Comparison of ENCODE assay signal across 9 mouse cellular contexts in genomic region chr9:115547625-115548325, GRCm38 (mm10).
A peak's percentile ranks its signal among the peaks of the same experiment; 100 is the strongest.
DNase-seq lines count a peak whose midpoint lies in the region; ATAC-seq lines count a peak whose summit lies in the region.
"Had no signal": no experiment of that assay in that cellular context is flagged by ENCODE, and none has a peak within 500 bp of the region (broad histone marks: within the 10 kb centered on the region; RNA-seq: fewer than 3 reads in every experiment).

No protein-coding gene starts in this region.

- H3K27me3 ChIP-seq in liver, embryonic 16.5 days (ENCODE audit: control insufficient read depth, insufficient read depth, low read depth, low read length), result no peaks in the 10 kb centered on the region
- H3K27me3 ChIP-seq in liver, embryonic 11.5 days (replicated peaks; ENCODE audit: control insufficient read depth, insufficient read depth, low read length), result no peaks in the 10 kb centered on the region
- H3K27me3 ChIP-seq in limb, embryonic 10.5 days (ENCODE audit: low read depth, poor library complexity, severe bottlenecking), result no peaks in the 10 kb centered on the region
- H3K27me3 ChIP-seq: heart, embryonic 15.5 days; liver, embryonic 13.5 days had no signal

- no peak overlapping the region for H3K4me3 ChIP-seq in liver, embryonic 16.5 days (ENCODE audit: low read depth, low read length)
- H3K4me3 ChIP-seq in liver, embryonic 11.5 days (ENCODE audit: low read depth, low read length), result no peak overlapping the region
- no peak overlapping the region for H3K4me3 ChIP-seq in limb, embryonic 10.5 days
- H3K4me3 ChIP-seq: heart, embryonic 15.5 days; liver, embryonic 13.5 days had no signal

- H3K9me3 ChIP-seq in liver, embryonic 16.5 days (replicated peaks; ENCODE audit: control insufficient read depth, low read length), result no peaks in the 10 kb centered on the region
- no peaks in the 10 kb centered on the region for H3K9me3 ChIP-seq in liver, embryonic 11.5 days (ENCODE audit: control insufficient read depth, low read length)
- H3K9me3 ChIP-seq in limb, embryonic 10.5 days (replicated peaks), result no peaks in the 10 kb centered on the region
- H3K9me3 ChIP-seq: heart, embryonic 15.5 days; liver, embryonic 13.5 days had no signal

- no peak for DNase-seq in liver, embryonic 11.5 days (ENCODE audit: low spot score)
- peak; percentile 77 for DNase-seq in adrenal gland, adult 2 months
- peak; percentile 19 for DNase-seq in kidney, postnatal 14 days
- no peak for DNase-seq in limb, embryonic 10.5 days (ENCODE audit: low spot score)
- DNase-seq in thymus, adult 18-20 months, result no peak
- DNase-seq: liver, embryonic 13.5 days had no signal

- peak; percentile 67 for ATAC-seq in liver, embryonic 16.5 days (ENCODE audit: low read depth)
- no peak for ATAC-seq in liver, embryonic 11.5 days (replicated peaks; ENCODE audit: low FRiP score)
- peak; percentile 56 to 75 for ATAC-seq in hematopoietic stem cell, adult 5-6 weeks (replicated peaks in 1 of 2; ENCODE audit: insufficient read depth in 1 of 2, low FRiP score in 2 of 2, low TSS enrichment in 1 of 2, low read depth in 1 of 2, poor library complexity in 2 of 2, severe bottlenecking in 2 of 2)

- H3K36me3 ChIP-seq in liver, embryonic 16.5 days (ENCODE audit: control insufficient read depth, insufficient read depth), result no peaks in the 10 kb centered on the region
- no peaks in the 10 kb centered on the region for H3K36me3 ChIP-seq in liver, embryonic 11.5 days (ENCODE audit: control insufficient read depth, insufficient read depth, low read length)
- H3K36me3 ChIP-seq in limb, embryonic 10.5 days, result no peaks in the 10 kb centered on the region
- H3K36me3 ChIP-seq: heart, embryonic 15.5 days; liver, embryonic 13.5 days had no signal

- no peak overlapping the region for H3K9ac ChIP-seq in liver, embryonic 16.5 days (ENCODE audit: low read depth, low read length)
- H3K9ac ChIP-seq in liver, embryonic 11.5 days (ENCODE audit: low read depth, low read length), result no peak overlapping the region
- H3K9ac ChIP-seq: heart, embryonic 15.5 days; liver, embryonic 13.5 days had no signal

- 46% methylated on average over 8 of the region's 8 CpGs for WGBS in liver, embryonic 16.5 days (ENCODE audit: insufficient replicate concordance)
- 59% methylated on average over 8 of the region's 8 CpGs for WGBS in liver, embryonic 11.5 days
- WGBS in limb, embryonic 10.5 days, result 73% methylated on average over 8 of the region's 8 CpGs

- no peaks in the 10 kb centered on the region; the same call in none of the 2 replicates for H3K4me1 ChIP-seq in liver, embryonic 16.5 days (ENCODE audit: control insufficient read depth, low read depth, low read length)
- H3K4me1 ChIP-seq in liver, embryonic 11.5 days (replicated peaks; ENCODE audit: control insufficient read depth, insufficient read depth, low read length), result peaks cover 3% of the 10 kb centered on the region
- peaks cover 21% of the 10 kb centered on the region for H3K4me1 ChIP-seq in limb, embryonic 10.5 days

- H3K27ac ChIP-seq in liver, embryonic 16.5 days (ENCODE audit: low read length), result no peak overlapping the region
- H3K27ac ChIP-seq in liver, embryonic 11.5 days (ENCODE audit: low read depth, low read length), result no peak overlapping the region
- no peak overlapping the region for H3K27ac ChIP-seq in limb, embryonic 10.5 days
- H3K27ac ChIP-seq: heart, embryonic 15.5 days; liver, embryonic 13.5 days had no signal

- no peak overlapping the region for H3K4me2 ChIP-seq in liver, embryonic 16.5 days (ENCODE audit: low read depth, low read length)
- H3K4me2 ChIP-seq in liver, embryonic 11.5 days, result no peak overlapping the region
- H3K4me2 ChIP-seq: heart, embryonic 15.5 days; liver, embryonic 13.5 days had no signal

Comparison
In these comparisons a context has a peak if more than half of its experiments do, and no peak if none do; other contexts are left out.
1. DNase-seq: peak in adrenal gland, adult 2 months (single experiment) and kidney, postnatal 14 days (single experiment); none in liver, embryonic 11.5 days (single experiment), limb, embryonic 10.5 days (single experiment) and thymus, adult 18-20 months (0 of 2).